Mouse (Mus musculus) heart, embryonic 15.5 days (tissue): Measurements from ENCODE around the gene Tpst2. TPM values are rescaled to one million over a fixed set of nuclear protein-coding genes. Genes with fewer than 3 reads are reported as not detected.

ENCODE experiments used
- ATAC-seq: fragments of 200-750 bp; cut with Nextera tagmentation; replicated peaks from 2 replicates; pipeline ENCODE4 v1.8.0; 2017; ENCODE audit warnings: low read depth, moderate TSS enrichment; ENCODE audit not compliant: insufficient number of reproducible peaks, insufficient read depth, low FRiP score
- H3K27ac ChIP-seq: fragments of 300-500 bp; sonication (generic); 2 replicates; pipeline ENCODE4 v1.5.1; 2015; ENCODE audit warnings: mild to moderate bottlenecking, inconsistent platforms
- H3K27me3 ChIP-seq: fragments of 300-500 bp; sonication (generic); 2 replicates; pipeline ENCODE4 v1.6.1; 2015; ENCODE audit warnings: inconsistent platforms
- H3K36me3 ChIP-seq: fragments of 300-500 bp; sonication (generic); 2 replicates; pipeline ENCODE4 v1.6.1; 2015; ENCODE audit warnings: mild to moderate bottlenecking, inconsistent platforms
- H3K4me1 ChIP-seq: fragments of 300-500 bp; sonication (generic); replicated peaks from 2 replicates; pipeline ENCODE4 v1.6.1; 2015; ENCODE audit warnings: inconsistent platforms
- H3K4me2 ChIP-seq: fragments of 300-500 bp; sonication (generic); 2 replicates; pipeline ENCODE4 v1.6.1; 2015; ENCODE audit warnings: inconsistent platforms, mild to moderate bottlenecking, moderate library complexity
- H3K4me3 ChIP-seq: fragments of 300-500 bp; sonication (generic); 2 replicates; pipeline ENCODE4 v1.5.1; 2015; ENCODE audit warnings: mild to moderate bottlenecking, inconsistent platforms
- H3K9ac ChIP-seq: fragments of 300-500 bp; sonication (generic); 2 replicates; pipeline ENCODE4 v1.6.1; 2015; ENCODE audit warnings: mild to moderate bottlenecking, inconsistent platforms
- H3K9me3 ChIP-seq: fragments of 300-500 bp; sonication (generic); replicated peaks from 2 replicates; pipeline ENCODE4 v1.6.1; 2016; ENCODE audit warnings: inconsistent platforms
- WGBS: fragments of 180-500 bp; shearing (Covaris S2); methylation state at CpG from one replicate; pipeline ENCODE4 v1.1.7; 2015; ENCODE audit warnings: mixed read lengths; 5-methylcytosine and 5-hydroxymethylcytosine counted together
- polyA plus RNA-seq: library from polyadenylated mRNA; unstranded; fragments of >200 nt; fragmentation: Nextera tagmentation; extraction: Ambion mirVana; gene quantifications from 2 replicates; pipeline ENCODE4 v1.2.1, GENCODE M21; 2015

The Tpst2 gene
- polyA plus RNA-seq, 1 experiment from 2014 or later, result 38.5 TPM

DNA sequence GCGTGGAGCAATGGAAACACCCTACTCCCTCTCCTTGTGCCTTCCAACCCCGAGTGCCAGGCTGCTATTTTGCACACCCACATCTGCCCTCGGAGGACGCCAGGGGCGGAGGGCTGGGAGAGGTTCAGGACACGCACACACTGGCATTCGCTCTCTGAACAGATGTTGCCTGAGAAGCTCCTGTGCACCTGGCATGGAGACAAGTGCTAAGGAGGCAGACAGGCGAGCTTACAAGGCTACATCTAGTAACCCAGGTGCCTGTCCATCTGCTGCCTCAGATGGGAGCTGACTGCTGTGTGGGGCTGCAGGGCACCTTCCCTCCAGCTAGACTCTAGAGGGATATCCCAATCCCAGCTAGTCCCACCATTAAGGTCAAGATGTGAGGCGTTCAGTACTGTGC, 20.0 kb upstream of the Tpst2 start:
- WGBS, result 76% methylated on average over 9 of the region's 9 CpGs
- no peak overlapping the region for H3K4me3 ChIP-seq
- H3K27ac ChIP-seq, result no peak overlapping the region
- no peak overlapping the region for H3K9ac ChIP-seq
- peaks cover 25% of the 10 kb centered on the region; the same call in 1 of the 2 replicates for H3K27me3 ChIP-seq
- no peaks in the 10 kb centered on the region for H3K9me3 ChIP-seq
- H3K4me2 ChIP-seq, result no peak overlapping the region
- no peak for ATAC-seq
- H3K36me3 ChIP-seq, result no peaks in the 10 kb centered on the region
- H3K4me1 ChIP-seq, result peaks cover 41% of the 10 kb centered on the region

DNA sequence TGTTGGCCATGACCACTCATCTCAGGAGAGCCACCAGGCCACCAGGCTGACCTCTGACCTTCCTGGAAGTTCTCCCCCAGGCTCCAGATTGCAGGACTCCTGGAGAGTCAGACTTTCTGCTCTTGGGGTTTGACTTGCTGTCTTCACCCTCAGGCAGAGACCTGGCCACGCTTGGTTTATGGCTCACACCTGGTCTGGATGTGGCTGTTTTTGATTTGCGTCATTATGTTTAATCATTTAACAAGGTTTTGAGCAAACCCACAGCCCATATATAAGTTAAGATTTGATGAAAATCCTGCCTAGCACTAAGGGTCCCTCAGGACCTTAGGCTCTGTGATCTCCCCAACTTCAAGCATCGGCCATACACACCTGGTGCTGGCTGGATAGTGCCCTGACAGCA, 18.6 kb upstream of the Tpst2 start:
- H3K27me3 ChIP-seq, result peaks cover 25% of the 10 kb centered on the region; the same call in 1 of the 2 replicates
- no peak overlapping the region for H3K4me3 ChIP-seq
- peaks cover 32% of the 10 kb centered on the region for H3K4me1 ChIP-seq
- no peaks in the 10 kb centered on the region for H3K36me3 ChIP-seq
- H3K9me3 ChIP-seq, result no peaks in the 10 kb centered on the region
- ATAC-seq, result no peak
- no peak overlapping the region for H3K9ac ChIP-seq
- no peak overlapping the region for H3K27ac ChIP-seq
- 74% methylated on average over 3 of the region's 3 CpGs for WGBS
- H3K4me2 ChIP-seq, result no peak overlapping the region

DNA sequence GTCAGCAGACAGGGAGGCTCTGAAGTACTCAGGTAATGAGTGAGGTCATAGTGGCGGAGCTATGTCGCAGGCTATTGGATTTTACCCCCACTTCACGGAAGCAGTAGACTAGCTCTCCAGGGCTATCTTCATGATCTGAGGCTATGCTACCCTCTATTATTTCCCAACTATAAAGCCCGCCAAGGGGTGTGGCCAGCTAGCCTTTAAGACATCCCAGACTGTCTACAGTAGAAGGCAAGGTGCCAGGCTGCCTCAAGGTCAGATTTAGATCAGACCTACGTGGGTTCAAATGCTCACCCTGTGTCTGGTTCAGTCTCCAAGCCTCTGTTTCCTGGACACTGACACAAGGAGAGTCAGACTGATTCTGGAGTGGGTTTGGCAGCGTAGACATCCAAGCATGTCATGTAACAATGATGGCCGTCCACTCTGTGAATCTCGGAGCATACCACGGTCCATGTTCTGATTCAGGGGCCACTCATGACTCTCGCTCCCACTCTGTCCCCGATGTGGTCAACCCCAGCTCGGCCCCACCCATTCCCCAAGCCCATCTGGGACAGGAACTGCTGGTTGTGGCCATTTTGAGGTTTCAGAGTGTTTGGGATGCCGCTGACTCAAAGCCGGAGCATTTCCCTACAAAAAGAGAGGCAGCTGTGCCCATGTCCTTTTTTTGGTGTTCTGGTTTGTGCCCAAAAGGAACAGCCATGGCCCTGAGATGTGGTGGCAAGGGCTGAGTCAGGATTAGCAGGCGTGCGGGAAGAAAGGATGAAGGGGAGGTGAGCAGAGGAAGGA, 16.4 kb upstream of the Tpst2 start:
- H3K27me3 ChIP-seq, result peaks cover 38% of the 10 kb centered on the region
- H3K4me1 ChIP-seq, result peaks cover 13% of the 10 kb centered on the region
- no peak overlapping the region for H3K27ac ChIP-seq
- H3K9me3 ChIP-seq, result no peaks in the 10 kb centered on the region
- no peaks in the 10 kb centered on the region for H3K36me3 ChIP-seq
- no peak overlapping the region for H3K4me2 ChIP-seq
- 79% methylated on average over 16 of the region's 16 CpGs for WGBS
- ATAC-seq, result no peak
- H3K9ac ChIP-seq, result no peak overlapping the region
- H3K4me3 ChIP-seq, result no peak overlapping the region

DNA sequence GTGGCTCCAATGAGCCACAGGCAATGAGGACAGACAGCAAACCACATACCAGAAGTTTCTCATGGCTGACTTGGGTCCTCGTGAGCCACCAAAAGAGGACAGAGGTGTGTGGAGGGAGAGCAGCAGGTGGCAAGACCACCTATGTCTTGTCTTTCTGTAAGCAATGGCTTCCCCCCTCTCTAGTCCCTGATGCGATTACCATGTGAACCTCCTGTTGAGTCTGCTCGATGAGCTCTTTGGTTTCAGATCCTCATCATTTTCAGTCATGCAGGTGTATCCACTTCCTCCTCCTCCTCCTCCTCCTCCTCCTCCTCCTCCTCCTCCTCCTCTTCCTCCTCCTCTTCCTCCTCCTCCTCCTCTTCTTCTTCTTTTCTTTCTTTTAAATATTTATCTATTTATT, 15.7 kb upstream of the Tpst2 start:
- H3K9ac ChIP-seq, result no peak overlapping the region
- H3K27me3 ChIP-seq, result peaks cover 46% of the 10 kb centered on the region
- H3K27ac ChIP-seq, result no peak overlapping the region
- no peak overlapping the region for H3K4me3 ChIP-seq
- no peak overlapping the region for H3K4me2 ChIP-seq
- no peaks in the 10 kb centered on the region for H3K9me3 ChIP-seq
- ATAC-seq, result no peak
- H3K36me3 ChIP-seq, result no peaks in the 10 kb centered on the region
- WGBS, result 77% methylated on average over 3 of the region's 3 CpGs
- peaks cover 10% of the 10 kb centered on the region for H3K4me1 ChIP-seq

DNA sequence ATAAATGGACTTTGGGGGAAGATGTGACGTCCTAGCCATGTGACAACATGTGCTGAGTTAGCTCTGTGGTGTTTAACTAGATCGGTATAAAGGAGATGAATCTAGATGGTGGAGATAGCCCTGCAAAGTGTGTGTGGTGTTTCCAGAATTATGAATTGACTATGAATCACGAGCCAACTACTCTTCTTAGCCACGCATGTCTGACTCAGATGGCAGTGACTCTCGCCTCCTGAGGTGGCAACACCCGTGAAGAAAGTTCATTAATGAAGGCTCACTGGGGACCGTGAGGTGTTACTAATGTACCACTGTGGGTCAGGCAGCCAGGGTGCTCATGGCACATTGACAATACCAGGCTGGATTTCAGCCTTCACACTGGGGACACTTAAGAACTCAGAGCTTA, 12.4 kb upstream of the Tpst2 start:
- H3K4me2 ChIP-seq, result no peak overlapping the region
- H3K4me3 ChIP-seq, result no peak overlapping the region
- peaks cover 7% of the 10 kb centered on the region for H3K4me1 ChIP-seq
- H3K27ac ChIP-seq, result no peak overlapping the region
- no peak overlapping the region for H3K9ac ChIP-seq
- no peaks in the 10 kb centered on the region for H3K36me3 ChIP-seq
- H3K27me3 ChIP-seq, result peaks cover 61% of the 10 kb centered on the region
- H3K9me3 ChIP-seq, result no peaks in the 10 kb centered on the region
- 79% methylated on average over 7 of the region's 7 CpGs for WGBS
- no peak for ATAC-seq

DNA sequence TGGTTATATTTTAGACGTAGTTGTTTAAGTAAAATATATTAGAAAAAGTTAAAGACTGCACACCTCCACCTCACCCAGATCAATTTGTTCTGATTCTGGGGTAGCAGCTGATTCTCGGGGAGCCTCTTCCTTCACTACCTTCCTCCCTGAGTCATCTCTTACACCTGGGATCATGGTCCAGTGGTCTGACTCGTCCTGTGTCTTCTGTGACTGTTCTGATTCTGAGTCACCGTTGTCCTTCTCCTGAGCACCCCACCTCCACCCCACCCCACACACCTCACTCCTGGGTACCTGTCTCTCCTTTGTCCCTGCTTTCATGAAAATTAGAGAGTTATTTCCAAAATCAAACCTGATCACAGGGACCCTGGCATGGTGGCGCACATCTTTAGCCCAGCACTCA, 11.4 kb upstream of the Tpst2 start:
- peaks cover 67% of the 10 kb centered on the region for H3K27me3 ChIP-seq
- H3K27ac ChIP-seq, result no peak overlapping the region
- H3K36me3 ChIP-seq, result no peaks in the 10 kb centered on the region
- WGBS, result 76% methylated on average over 5 of the region's 5 CpGs
- H3K4me3 ChIP-seq, result no peak overlapping the region
- peaks cover 9% of the 10 kb centered on the region for H3K4me1 ChIP-seq
- no peak for ATAC-seq
- H3K4me2 ChIP-seq, result no peak overlapping the region
- H3K9me3 ChIP-seq, result no peaks in the 10 kb centered on the region
- no peak overlapping the region for H3K9ac ChIP-seq

DNA sequence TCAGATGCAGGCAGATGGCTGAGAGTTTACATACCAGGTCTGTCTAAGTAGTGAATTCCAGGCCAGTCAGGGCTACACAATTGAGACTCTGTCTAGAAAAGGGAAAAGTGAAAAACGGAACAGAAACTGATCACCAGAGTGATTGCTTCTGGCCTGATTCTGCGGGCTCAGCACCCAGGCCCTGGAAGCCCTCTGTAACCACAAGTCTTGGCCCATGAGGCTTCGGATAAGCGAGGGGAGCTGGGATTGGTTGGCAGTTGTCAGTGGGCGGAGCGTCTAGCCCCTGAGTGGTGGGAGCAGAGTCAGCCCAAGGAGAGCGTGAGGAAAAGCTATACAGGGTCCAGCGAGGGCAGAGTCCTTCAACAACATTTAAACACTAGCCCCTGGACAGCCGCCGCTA, 11.0 kb upstream of the Tpst2 start:
- Histone ChIP-seq H3K27ac (no peak overlapping the region), H3K9ac (no peak overlapping the region), H3K4me2 (peak overlapping the region; percentile 34; the same call in 1 of the 2 replicates), H3K9me3 (no peaks in the 10 kb centered on the region), H3K36me3 (no peaks in the 10 kb centered on the region), H3K4me3 (no peak overlapping the region), H3K27me3 (peaks cover 67% of the 10 kb centered on the region), H3K4me1 (peaks cover 9% of the 10 kb centered on the region)
- no peak for ATAC-seq
- WGBS, result 9% methylated on average over 10 of the region's 10 CpGs

DNA sequence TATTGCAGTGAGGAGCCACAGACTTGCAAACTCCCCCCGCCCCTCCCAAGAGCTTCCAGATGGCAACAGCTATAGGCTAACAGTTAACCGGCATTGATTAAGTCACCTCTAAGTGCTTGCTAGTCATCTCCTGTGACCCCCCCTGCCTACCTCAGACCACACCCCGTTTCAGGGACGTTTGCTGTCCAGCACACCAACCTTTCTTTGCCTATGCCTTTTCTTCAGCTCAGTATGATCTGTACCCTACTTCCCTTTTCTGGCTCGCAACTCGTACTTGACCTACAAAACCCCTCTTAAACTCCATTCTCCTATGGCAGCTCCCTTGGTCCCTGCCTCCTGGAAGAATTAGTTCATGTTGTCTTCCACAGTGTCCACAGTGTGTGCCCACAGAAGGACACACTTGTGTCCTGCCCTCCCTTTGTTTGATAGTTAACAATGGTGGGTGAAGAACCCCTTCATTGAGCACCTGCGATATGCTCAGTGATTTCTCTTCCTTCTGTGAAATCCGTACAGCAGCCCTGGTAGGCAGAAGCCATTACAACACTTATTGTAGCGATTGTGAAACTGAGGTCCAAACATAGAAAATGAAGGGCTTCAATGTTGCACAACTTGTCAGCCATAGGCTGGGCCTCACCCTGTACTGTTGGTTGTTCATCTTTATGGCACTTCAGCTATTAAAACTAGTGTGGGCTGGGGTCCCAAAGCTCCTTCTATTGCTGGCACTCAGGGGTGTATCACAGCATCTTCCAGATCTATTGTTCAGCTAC, 10.3 kb upstream of the Tpst2 start:
- no peak overlapping the region for H3K9ac ChIP-seq
- no peak overlapping the region for H3K27ac ChIP-seq
- H3K4me1 ChIP-seq, result peaks cover 12% of the 10 kb centered on the region
- peak overlapping the region; percentile 34; the same call in 1 of the 2 replicates for H3K4me2 ChIP-seq
- WGBS, result 55% methylated on average over 9 of the region's 9 CpGs
- peaks cover 71% of the 10 kb centered on the region for H3K27me3 ChIP-seq
- no peaks in the 10 kb centered on the region for H3K9me3 ChIP-seq
- no peak overlapping the region for H3K4me3 ChIP-seq
- no peak for ATAC-seq
- no peaks in the 10 kb centered on the region for H3K36me3 ChIP-seq

DNA sequence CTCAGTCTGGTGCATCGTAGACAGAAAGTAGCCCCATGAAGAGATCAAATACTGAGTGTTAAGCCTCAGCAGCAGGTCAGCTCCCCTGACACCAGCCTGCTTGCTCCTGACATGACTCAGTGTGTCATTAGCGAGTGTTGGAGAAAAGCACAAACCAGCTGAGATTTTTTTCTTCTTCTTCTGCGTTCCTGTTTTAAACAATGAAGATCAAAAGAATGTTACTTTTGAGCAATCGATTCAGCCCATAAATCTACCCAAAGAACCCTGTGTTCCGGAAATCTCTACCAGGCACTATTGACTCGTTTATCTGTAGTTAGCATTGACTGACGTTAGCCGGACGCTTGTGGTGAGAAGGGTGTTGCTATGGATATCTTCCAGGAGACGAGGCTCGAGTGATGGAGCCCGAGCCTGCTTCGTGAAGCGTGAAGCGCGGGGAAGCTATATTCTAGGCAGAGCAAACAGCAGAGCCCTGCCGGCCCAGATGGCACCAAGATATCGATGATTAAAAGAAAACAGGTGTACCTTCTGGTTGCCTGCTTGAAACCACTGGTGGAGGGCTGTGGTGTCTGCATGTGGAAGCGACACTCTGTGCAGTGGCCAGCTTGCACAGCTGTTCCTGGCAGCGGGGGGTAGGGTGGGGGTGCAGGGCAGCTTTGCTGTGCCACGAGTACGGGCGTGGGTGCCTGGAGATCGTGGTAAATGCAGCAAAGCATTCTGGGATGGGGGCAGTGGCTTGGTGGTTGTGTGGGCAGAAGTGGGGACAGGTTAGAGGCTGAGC, 5.5 kb upstream of the Tpst2 start:
- peaks cover 54% of the 10 kb centered on the region for H3K27me3 ChIP-seq
- ATAC-seq, result no peak
- H3K4me1 ChIP-seq, result peaks cover 13% of the 10 kb centered on the region
- no peak overlapping the region for H3K27ac ChIP-seq
- no peak overlapping the region for H3K4me2 ChIP-seq
- no peak overlapping the region for H3K9ac ChIP-seq
- no peaks in the 10 kb centered on the region for H3K9me3 ChIP-seq
- H3K36me3 ChIP-seq, result no peaks in the 10 kb centered on the region
- H3K4me3 ChIP-seq, result no peak overlapping the region
- 44% methylated on average over 24 of the region's 24 CpGs for whole genome bisulfite sequencing

DNA sequence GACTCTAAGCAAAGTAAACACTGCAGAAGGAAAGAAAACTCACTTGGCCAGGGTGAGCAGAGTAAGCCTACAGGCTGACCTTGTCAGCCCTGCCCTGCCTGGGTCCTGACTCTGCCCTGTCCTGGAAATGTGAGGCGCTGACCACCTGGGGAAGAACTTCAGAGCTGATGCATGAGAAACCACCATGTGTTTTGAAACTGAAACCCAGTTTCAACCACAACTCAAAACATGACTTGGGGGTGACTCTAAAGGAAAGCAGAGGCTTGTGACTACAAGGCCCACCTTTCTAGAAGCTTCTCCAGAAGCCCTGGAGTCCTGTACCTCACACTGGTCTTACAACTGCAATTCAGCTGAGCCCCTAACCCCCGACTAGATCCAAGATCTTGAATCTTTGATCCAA, 3.6 kb upstream of the Tpst2 start:
- H3K4me2 ChIP-seq, result no peak overlapping the region
- H3K36me3 ChIP-seq, result no peaks in the 10 kb centered on the region
- ATAC-seq, result no peak
- WGBS, result 52% methylated on average over 2 of the region's 2 CpGs
- H3K9me3 ChIP-seq, result no peaks in the 10 kb centered on the region
- peaks cover 16% of the 10 kb centered on the region for H3K4me1 ChIP-seq
- H3K9ac ChIP-seq, result no peak overlapping the region
- no peak overlapping the region for H3K27ac ChIP-seq
- H3K4me3 ChIP-seq, result no peak overlapping the region
- H3K27me3 ChIP-seq, result peaks cover 37% of the 10 kb centered on the region

DNA sequence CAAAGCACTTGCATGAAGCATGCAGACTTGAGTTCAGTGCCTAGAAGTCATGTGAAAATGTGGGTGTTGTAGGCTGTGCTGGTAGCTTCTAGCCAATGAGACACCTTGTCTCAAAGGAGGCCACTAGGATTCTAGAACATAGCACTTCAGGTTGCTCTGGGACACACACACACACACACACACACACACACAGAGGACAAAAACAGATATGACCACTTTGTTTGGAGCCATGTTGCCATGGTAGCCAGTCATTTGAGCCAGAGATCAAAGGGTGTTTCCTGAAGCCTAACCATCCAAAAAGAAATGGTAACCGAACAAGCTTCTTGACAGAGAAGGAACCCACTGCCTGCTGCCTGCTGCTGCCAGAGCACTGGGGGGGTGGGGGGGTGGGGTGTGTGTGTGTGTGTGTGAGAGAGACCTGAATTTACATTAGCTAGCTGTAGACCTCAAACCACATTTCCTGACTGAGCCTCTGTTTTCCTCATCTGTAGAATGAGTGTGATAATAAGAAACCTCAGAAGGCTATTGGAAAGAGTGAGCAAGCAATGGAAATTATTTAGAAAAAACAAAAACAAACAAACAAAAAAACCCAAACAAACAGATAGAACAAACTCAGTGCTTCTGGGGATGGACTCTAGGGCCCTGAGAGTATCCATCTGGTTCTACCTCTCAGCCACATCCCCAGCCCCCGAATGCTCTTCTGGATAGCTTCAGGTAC, 2.6 kb upstream of the Tpst2 start:
- peaks cover 27% of the 10 kb centered on the region for H3K27me3 ChIP-seq
- WGBS, result 39% methylated on average over 2 of the region's 2 CpGs
- no peak overlapping the region for H3K4me3 ChIP-seq
- peaks cover 23% of the 10 kb centered on the region for H3K4me1 ChIP-seq
- no peak overlapping the region for H3K9ac ChIP-seq
- no peak overlapping the region for H3K27ac ChIP-seq
- H3K9me3 ChIP-seq, result no peaks in the 10 kb centered on the region
- ATAC-seq, result no peak
- H3K4me2 ChIP-seq, result no peak overlapping the region
- H3K36me3 ChIP-seq, result no peaks in the 10 kb centered on the region
